Mouse (Mus musculus): ENCODE measurements around the gene Fyco1.
"Not testable (repeated sequence)": the region's sequence is repeated elsewhere in the genome, so short reads cannot be mapped to it uniquely, and the experiment has no call there.

Gene Fyco1

GRCm38 (mm10) chr9:123814821-123815220 is 36.9 kb downstream of the Fyco1 start:
- DNase-seq (ENCODE audit: low read depth, low spot score), result no peak

GRCm38 (mm10) chr9:123814326-123814725 is 37.4 kb downstream of the Fyco1 start:
- no peak for DNase-seq (ENCODE audit: low read depth, low spot score)

- no peak for DNase-seq (ENCODE audit: low read depth, low spot score)
Measured at GRCm38 (mm10) chr9:123811831-123812230, 39.9 kb downstream of the Fyco1 start.

GRCm38 (mm10) chr9:123808583-123808982 is 43.1 kb downstream of the Fyco1 start:
- no peak for DNase-seq (ENCODE audit: low read depth, low spot score)

GRCm38 (mm10) chr9:123806267-123806666 is 45.4 kb downstream of the Fyco1 start, which contains the start of gene Cxcr6:
Gene Cxcr6 (plus strand): TSS chr9:123806475.
- DNase-seq (ENCODE audit: low read depth, low spot score), result no peak

- DNase-seq (ENCODE audit: low read depth, low spot score), result no peak
Measured at GRCm38 (mm10) chr9:123805241-123805640, 46.5 kb downstream of the Fyco1 start.

- peak; percentile 51 for DNase-seq (ENCODE audit: low read depth, low spot score)
Measured at GRCm38 (mm10) chr9:123802896-123803295, 48.8 kb downstream of the Fyco1 start.

DNA sequence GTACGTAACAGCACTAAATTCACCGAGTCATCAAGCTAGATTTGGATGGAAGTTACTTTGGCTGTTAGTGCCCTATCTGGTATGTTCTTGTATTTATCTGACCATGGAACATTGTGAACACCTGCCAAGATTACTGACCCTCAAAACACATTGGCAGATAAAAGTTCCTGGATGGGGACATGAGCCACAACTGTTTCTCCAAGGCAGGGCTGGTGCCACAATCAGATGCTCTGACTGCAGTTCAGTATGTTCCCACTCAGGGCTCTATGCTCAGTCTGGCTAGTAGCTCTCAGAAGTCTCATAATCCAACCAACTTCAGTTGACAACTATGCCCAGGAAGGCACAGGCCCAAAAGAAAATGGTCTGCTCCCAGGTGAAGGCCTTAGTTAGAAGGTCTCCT is 49.3 kb downstream of the Fyco1 start:
- DNase-seq (ENCODE audit: low read depth, low spot score), result no peak

GRCm38 (mm10) chr9:123801527-123801926 is 50.2 kb downstream of the Fyco1 start:
- no peak for DNase-seq (ENCODE audit: low read depth, low spot score)

- peak; percentile 76 for DNase-seq (ENCODE audit: low read depth, low spot score)
Measured at GRCm38 (mm10) chr9:123796174-123796573, 55.5 kb downstream of the Fyco1 start.

DNA sequence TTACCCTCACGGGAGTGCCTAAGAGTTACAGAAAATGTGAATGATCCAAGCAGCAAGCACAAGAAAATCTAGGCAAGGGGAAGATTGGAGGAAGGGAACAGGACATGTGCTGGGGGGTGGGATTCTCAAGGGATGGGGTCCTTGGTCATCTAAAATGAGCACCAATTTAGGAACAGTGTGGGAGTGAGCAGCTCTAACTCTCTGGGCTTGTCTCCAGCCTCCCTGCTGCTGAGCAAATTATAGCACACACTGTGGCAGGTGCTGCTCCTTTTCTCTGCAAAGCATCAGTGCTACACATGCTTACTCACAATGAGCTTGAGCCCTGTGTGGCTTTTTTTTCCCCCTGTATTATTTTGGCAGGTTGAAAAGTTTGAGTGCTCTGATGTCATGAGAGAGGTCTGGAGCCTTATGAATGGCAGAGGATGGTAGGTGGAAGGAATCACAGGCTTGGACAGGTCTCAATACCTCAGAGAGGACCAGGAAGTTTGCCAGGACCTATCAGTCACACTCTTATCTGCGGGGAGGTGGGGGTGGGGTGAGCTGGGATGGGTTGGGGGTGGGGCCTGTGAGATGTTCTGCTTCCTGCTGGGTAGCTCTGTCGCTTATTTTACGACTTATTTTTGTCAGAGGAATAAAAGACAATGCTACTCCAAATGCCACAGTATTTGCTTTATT is 62.7 kb downstream of the Fyco1 start:
- no peak for DNase-seq (ENCODE audit: low read depth, low spot score)

DNA sequence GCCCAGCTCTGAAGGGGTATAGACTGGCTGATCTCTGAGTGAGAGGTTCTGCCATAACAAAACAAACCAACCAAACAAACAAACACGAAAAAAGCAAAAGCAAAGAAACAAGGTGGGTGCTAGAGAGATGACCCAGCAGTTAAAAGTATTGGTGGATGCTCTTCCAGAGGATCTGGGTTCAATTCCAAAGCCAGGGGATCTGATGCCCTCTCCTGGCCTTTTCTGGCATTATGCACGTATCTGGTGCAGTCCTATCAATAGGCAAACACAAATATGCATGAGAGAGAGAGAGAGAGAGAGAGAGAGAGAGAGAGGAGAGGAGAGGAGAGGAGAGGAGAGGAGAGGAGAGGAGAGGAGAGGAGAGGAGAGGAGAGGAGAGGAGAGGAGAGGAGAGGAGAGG is 78.4 kb downstream of the Fyco1 start:
- DNase-seq (ENCODE audit: low read depth, low spot score), result peak; percentile 57

DNA sequence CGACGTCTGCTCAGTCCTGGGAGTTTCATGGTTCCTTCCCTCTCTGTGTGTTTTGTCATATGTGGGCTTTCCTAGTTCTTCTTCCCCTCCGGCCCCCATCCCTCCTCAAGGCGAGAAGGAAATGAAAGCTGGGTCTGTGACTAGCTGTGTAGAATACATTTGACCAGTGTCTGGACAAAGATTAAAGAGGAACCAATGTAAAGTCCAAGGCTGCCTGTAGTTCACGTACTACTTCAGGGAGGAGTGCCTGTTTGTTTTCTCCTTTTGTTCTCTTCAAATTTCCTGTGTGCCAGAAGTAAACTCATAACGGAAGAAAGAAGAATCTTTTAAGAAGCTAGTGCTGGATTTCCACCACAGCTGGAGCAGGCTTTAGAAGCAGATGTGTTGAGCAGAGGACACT is 82.2 kb downstream of the Fyco1 start:
- DNase-seq (ENCODE audit: low read depth, low spot score), result no peak

GRCm38 (mm10) chr9:123768443-123768842 is 83.3 kb downstream of the Fyco1 start:
- DNase-seq (ENCODE audit: low read depth, low spot score), result peak; percentile 65

DNA sequence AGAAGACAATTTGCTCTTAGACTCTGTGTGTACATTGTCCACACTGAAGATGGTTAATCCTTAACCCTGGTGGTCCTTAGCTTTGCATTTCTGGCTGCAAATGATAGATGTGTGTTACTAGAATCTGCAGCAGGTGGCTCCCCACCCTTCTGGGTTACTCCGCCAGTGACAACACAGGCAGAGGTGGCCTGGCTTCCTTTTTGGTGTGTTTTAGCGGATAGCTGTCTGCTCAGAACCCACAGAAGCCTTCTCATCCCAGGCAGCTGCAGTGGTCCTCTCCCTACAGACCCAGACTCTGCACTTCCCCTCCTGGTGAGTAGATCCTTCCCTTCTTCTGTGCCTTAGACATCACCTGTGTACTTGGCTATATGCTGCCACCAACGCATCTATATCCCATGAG is 84.7 kb downstream of the Fyco1 start:
- DNase-seq (ENCODE audit: low read depth, low spot score), result no peak

GRCm38 (mm10) chr9:123763771-123764170 is 87.9 kb downstream of the Fyco1 start:
- DNase-seq (ENCODE audit: low read depth, low spot score), result no peak

- DNase-seq (ENCODE audit: low read depth, low spot score), result peak; percentile 49
Measured at GRCm38 (mm10) chr9:123762886-123763285, 88.8 kb downstream of the Fyco1 start.

GRCm38 (mm10) chr9:123760806-123761205 is 90.9 kb downstream of the Fyco1 start:
- no peak for DNase-seq (ENCODE audit: low read depth, low spot score)

DNA sequence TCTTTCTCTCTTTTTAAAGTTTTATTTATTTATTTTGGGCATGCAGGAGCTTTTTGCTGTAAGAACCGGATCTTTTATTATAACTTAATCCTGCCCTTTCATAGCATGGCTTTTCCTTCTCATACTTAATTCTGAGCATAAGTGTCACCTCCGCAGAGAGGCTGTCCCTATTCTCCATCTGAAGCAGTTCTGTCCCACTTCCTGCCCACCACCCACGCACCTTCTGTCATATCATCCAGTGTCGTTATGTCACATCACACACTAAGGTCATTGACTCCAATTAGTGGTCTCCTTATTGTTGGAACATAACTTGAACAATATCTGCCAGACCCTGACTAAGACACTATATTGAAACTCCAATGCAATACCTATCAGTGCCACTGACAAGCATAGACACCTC is 93.1 kb downstream of the Fyco1 start:
- DNase-seq (ENCODE audit: low read depth, low spot score), result no peak

GRCm38 (mm10) chr9:123758156-123758555 is 93.5 kb downstream of the Fyco1 start:
- DNase-seq (ENCODE audit: low read depth, low spot score), result peak; percentile 50

- no peak for DNase-seq (ENCODE audit: low read depth, low spot score)
Measured at GRCm38 (mm10) chr9:123757326-123757725, 94.4 kb downstream of the Fyco1 start.

DNA sequence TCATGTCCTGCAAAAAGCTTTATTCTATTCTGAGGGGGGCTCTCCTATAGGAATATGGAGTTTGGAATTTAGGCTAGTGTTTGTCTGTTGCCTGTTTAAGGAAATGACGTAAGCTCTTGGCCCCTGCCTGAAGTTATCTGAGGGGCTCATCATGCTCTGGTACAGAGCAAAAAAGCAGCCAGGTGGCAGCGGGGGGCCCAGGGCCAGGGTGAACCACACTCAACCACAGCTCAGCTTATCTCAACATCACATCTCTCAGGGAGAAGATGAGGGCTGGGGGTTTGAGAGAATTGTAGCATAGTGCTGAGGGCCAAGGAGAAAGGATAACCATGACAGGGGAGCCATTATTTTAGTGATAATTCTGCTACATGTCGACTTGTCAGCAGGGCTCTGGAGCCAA is 94.9 kb downstream of the Fyco1 start:
- DNase-seq (ENCODE audit: low read depth, low spot score), result no peak

- DNase-seq (ENCODE audit: low read depth, low spot score), result no peak
Measured at GRCm38 (mm10) chr9:123754333-123754732, 97.4 kb downstream of the Fyco1 start.

GRCm38 (mm10) chr9:123749687-123750086 is 102.0 kb downstream of the Fyco1 start:
- DNase-seq (ENCODE audit: low read depth, low spot score), result not testable (repeated sequence)
